Mouse (Mus musculus) lung, postnatal 0 days (tissue): Measurements from ENCODE around the gene Dpp9.

Experiments
- CTCF ChIP-seq: IDR thresholded peaks from 2 replicates; pipeline ENCODE4 v1.5.1; 2016; ENCODE audit warnings: antibody characterized with exemption, mild to moderate bottlenecking
- EP300 ChIP-seq: IDR thresholded peaks from 2 replicates; pipeline ENCODE4 v1.6.1; 2016; ENCODE audit warnings: antibody characterized with exemption, mild to moderate bottlenecking, control low read depth

GRCm38 (mm10) chr17:56175416-56175815, 43.3 kb downstream of the Dpp9 start:
- TF ChIP-seq EP300 = no peak
- no peak for TF ChIP-seq CTCF
